Mouse (Mus musculus) heart, adult 9 months (tissue): ENCODE measurements around the gene Zbtb20.
A peak's percentile ranks its signal among the peaks of the same experiment; 100 is the strongest.

Source experiments
- DNase-seq, 2 experiments: peaks; one replicate each; pipeline ENCODE4 v3.0.0; 2022; ENCODE audit warnings: low spot score in 2 of 2

The Zbtb20 gene

DNA sequence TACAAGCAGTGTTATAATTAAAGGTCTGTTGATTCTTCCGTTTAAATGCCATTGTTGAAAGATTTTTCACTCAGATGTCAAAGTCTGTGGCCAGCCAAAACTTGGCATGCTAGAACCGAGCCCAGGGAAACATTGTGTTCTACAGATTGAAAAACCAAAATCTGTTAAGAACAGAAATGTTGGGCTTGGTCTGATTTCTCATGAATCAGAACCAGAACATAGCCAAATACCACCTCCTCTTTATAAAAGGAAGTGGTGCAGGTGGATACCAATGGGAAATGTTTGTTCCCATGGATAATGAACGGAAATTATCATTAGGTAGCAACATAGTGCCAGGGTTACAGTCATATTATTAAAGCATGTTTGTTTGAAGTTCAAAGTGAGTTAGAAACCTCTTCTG lies 613.7 kb downstream of the Zbtb20 start:
- no peak for DNase-seq

DNA sequence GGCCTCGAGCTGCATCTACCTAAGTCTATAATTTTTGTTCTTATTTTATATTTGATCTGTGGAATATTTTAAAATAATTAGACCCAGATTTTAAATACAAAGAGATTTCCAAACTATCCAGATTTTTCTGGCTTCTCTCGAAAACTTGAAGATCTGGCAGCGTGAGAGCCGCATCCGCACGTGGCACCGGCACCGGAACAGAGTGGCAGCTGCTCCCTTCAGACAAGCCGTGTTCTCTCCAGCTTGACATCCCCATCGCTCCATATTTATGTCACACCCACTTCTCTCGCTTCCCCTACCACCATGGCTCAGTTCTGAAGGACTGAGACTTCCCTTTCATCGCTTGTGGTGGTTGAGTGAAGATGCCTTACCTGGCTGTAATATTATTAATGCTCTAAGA lies 614.3 kb downstream of the Zbtb20 start:
- DNase-seq, result no peak

GRCm38 (mm10) chr16:43492863-43493262 lies 617.2 kb downstream of the Zbtb20 start:
- DNase-seq, result no peak

DNA sequence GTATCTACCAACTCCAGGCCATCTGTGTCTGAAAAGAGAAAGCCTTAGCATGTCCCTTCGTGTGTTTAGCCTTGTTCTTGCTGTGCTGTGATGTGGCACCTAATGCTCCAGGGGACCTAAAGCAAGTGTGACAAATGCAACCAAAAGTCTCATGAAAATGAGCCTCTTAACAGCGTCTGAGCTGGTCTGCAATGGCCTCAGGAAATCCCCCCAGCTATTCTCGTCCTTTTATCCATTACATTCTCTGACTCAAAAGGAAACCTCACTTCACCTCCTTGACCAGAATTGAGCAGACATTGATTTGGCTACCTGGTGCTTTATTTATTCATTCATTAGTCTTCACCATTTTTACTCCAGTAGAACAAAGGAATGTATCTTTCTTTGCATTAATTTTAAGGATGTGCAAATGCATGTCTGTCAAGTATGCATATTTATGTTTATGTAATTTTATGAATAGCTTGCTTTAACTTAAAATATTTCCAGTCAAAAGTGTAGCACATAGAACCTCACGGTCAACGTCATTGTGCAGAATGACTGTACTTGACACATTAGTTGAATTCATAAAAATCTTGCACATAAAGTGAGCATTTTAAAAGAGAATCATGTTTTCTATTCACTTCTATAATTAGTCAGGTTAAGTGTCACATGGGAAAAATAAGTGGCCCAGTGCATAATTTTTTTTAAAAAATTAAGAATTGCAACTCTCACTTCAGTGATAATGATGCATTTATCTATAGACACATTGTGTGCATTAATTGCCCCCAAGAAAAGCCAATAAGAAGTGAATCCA lies 618.1 kb downstream of the Zbtb20 start:
- no peak for DNase-seq

- DNase-seq, result no peak
Measured at GRCm38 (mm10) chr16:43495175-43495818, 619.6 kb downstream of the Zbtb20 start.

GRCm38 (mm10) chr16:43497093-43497492 lies 621.4 kb downstream of the Zbtb20 start:
- no peak for DNase-seq

DNA sequence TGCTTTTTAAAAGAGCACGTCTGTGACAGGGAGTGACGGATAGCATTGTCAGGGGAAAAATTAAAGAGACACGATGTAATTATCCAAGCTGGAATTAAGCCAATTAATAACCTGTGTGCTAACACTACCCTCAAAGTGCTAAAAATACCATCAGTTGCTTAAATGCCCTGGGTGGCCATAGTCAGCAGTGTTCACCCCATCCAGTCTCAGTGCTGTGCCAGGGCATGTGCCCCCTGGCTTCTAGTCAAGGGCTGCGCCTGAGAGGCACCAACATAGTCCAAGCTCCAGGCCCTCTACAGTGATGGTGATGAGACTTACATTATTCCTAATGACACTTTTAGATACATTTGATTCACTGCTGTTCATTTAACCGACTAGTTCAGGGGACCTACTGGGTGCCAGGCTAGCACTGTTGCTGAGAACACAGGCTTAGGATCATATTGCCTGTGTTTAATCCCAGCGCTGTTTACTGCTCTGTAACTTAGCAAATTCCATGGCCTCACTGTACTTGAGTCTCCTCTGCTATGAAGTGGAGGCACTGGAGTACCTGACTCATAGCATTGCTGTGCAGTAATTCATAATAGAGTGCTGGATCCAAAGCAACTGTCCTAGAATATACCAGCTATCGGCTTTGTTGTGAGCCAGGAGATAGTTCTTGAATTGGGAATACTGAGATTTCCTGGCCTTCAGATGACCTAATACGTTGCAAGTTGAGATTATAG lies 624.6 kb downstream of the Zbtb20 start:
- DNase-seq, result peak; percentile 56 to 59

GRCm38 (mm10) chr16:43501284-43501683 lies 625.6 kb downstream of the Zbtb20 start:
- no peak for DNase-seq

DNA sequence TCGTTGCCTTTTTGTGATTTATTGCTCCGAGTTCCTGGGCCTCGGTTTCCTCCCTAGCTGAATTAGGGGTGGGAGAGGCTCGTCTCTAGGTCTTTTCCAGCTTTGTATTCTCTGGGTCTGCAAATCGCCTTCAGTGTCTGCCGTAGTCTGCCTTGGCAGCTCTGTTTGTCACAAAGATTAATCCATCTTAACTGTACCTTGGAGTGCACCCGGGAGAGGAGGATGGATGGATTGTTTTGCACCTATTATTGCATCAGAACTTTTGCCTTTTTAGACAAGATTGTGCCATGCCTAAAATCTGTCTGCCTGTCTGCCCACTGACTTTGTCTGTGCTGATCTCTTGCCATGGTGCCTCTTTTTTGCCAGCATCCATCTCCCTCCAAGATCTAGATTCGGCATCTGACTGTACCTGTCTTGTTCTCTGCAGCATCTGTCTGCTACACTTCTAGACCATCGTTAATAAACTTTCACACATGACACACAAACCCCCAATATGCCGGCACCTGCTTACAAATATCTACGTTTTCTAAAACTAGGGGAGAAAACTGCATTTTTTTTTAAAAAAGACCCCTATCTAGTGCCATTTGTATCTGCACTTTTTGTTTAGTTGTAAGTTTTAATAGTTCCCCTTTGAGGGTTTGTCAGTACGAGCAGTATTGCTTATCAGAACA lies 626.8 kb downstream of the Zbtb20 start:
- no peak for DNase-seq

DNA sequence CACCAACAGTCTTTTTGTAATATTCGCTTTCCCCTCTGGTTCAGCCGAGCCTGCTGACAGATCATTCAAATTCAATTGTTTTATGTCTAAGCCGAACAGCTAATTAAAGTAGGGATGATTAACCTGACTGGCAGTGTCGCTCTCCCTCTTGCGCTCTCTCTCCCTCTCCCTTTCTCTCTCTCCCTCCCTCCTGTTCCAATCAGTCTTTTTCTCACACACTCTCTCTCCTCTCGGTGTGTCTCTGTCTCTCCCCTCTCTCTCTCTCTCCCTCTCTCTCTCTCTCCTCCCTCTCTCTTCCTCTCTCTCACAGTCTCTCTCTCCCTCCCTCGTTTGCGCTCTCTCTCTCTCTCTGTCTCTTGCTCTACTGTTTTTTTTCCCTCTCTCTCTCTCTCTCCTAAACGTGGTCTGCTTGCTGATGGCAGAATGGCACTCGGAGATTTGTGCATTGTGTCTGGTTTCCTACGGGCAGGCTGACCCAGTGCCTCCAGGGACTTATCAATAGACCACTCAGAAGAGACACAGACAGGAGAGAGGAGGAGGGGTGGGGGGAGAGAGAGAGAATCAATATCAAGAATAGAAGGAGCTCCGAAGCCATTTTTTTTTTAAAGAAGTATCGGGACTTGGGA lies 627.4 kb downstream of the Zbtb20 start:
- no peak for DNase-seq

- DNase-seq, result no peak
Measured at GRCm38 (mm10) chr16:43503636-43504010, 627.9 kb downstream of the Zbtb20 start.

DNA sequence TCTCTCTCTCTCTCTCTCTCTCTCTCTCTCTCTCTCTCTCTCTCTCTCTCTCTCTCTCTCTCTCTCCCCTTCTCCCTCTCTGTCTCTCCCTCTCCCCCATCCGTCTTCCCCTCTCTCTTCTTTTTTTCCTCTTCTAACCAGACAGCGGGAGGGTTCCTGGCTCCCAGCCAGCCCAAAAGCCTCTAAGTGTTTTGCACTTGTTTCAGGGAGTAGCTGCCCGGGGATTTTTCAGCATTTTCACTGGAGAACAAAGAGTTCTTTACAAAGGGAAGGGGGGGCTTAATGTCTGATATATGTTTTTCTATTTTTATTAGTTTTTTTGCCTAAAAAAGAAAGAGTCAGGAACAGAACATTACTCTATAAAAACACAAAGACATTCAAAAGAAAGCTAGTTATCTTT lies 628.5 kb downstream of the Zbtb20 start:
- DNase-seq, result peak in 1 of 2 experiments; percentile 61

DNA sequence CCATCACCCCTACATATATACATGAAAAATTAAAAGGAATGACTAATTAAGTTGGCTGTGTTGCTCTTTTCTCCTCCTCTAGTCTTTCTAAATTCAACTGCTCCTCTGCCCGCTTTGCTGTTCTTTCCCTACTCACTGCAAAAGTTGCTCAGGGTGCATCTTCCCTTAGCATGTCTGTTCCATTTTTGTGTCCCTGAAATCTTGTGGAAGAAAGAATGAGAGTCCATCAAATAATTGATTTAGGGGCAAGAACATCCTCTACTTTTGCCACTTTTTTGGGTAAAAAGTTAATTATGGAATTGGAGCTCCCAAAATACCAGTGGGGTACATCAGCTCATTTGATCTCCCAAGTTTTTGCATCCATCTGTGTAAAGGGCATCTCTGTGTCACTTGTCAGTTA lies 628.9 kb downstream of the Zbtb20 start:
- no peak for DNase-seq

- no peak for DNase-seq
Measured at GRCm38 (mm10) chr16:43505314-43505950, 629.8 kb downstream of the Zbtb20 start.

- no peak for DNase-seq
Measured at GRCm38 (mm10) chr16:43506189-43506751, 630.6 kb downstream of the Zbtb20 start.

- DNase-seq, result no peak
Measured at GRCm38 (mm10) chr16:43506771-43507405, 631.2 kb downstream of the Zbtb20 start.

GRCm38 (mm10) chr16:43508166-43508998 lies 632.7 kb downstream of the Zbtb20 start:
- no peak for DNase-seq

GRCm38 (mm10) chr16:43510516-43510915 lies 634.8 kb downstream of the Zbtb20 start:
- DNase-seq, result no peak

- DNase-seq, result no peak
Measured at GRCm38 (mm10) chr16:43511531-43511930, 635.9 kb downstream of the Zbtb20 start.
